Mouse (Mus musculus): ENCODE results near the gene Serpinb2. TPM values are rescaled to one million over a fixed set of nuclear protein-coding genes. Genes with fewer than 3 reads are reported as not detected.

Serpinb2 gene
- polyA plus RNA-seq, 1 experiment from 2014 or later = 0.22 TPM

DNA sequence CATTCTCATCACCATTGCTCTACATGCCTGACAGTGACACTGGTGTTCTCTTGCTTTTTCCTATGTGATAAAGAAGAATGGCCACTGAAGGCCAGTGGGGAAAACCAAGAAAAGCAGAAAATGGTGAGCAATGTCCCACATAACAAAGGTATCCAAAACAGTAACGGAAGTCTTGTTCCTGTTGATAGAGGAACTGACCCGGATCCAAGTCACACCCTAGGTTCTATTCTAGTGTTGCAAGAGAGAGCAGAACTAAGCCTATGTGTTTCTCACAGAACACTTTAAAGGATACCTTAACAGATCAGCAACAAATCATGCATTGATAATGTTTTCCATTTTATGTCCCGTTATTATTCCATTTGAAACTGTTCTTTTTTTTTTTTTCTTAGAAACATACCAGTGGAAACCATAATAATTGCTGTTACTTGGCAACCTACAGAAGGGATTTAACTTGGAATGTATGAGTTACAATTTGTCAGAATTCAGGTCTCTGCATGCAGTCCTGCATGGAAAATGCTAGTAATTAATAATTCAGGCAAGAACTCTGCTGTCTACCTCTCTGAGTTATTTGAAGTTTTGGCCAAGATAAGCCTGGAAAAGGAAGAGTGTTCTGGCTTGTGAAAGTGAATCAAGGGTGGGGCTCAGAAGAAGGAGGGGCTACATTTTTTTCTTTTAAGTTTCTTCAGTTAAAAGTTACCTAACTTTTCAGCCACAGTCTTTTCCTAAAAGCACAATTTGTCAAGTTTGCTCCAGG lies 17.3 kb downstream of the Serpinb2 start:
- DNase-seq (ENCODE audit: low spot score) = no peak
- peaks cover 2% of the 10 kb centered on the region; the same call in 1 of the 2 replicates for H3K4me1 ChIP-seq (replicated peaks)
- no peak overlapping the region for H3K27ac ChIP-seq
- no peaks in the 10 kb centered on the region for H3K36me3 ChIP-seq
- 75% methylated on average over 3 of the region's 3 CpGs for WGBS
- no peaks in the 10 kb centered on the region for H3K27me3 ChIP-seq (ENCODE audit: insufficient read depth, poor library complexity, severe bottlenecking)
- H3K9me3 ChIP-seq = no peaks in the 10 kb centered on the region
- H3K4me3 ChIP-seq = no peak overlapping the region

DNA sequence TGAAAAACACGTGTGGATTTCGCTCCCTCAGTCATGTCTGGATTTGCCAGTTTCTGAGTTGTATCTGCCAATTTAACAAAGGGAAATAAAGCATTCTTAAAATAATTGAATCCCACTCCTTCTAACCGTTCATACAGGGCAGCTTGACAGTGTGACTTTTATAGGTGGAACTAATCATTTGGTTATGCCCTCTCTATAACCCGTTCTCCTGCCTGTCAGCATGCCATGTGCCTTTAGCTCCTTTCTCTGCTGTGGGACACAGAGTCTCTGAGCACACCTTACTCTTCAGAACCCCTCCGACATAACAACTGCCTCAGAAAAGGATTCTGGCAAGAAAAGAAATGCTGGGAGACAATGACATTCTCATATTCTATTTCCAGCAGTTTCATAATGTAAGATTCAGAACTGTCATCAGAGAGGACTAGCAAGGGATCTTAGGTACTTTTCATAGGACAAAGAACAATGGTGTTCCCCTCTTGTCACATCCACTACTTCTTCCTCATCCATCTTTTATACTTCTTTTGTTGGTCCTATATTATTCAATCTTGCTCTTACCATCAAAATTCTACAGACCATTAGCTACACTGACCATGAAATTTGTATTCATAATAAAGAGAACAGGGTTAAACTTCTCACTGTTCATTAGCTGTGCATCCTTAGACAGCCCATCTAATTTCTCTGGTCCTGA lies 18.3 kb downstream of the Serpinb2 start:
- DNase-seq (ENCODE audit: low spot score) = no peak
- Histone ChIP-seq H3K4me1 (replicated peaks) (peaks cover 2% of the 10 kb centered on the region; the same call in 1 of the 2 replicates), H3K27me3 (ENCODE audit: insufficient read depth, poor library complexity, severe bottlenecking) (no peaks in the 10 kb centered on the region), H3K27ac (no peak overlapping the region), H3K36me3 (no peaks in the 10 kb centered on the region), H3K9me3 (no peaks in the 10 kb centered on the region), H3K4me3 (no peak overlapping the region)
- 41% methylated on average over 5 of the region's 5 CpGs for whole genome bisulfite sequencing

DNA sequence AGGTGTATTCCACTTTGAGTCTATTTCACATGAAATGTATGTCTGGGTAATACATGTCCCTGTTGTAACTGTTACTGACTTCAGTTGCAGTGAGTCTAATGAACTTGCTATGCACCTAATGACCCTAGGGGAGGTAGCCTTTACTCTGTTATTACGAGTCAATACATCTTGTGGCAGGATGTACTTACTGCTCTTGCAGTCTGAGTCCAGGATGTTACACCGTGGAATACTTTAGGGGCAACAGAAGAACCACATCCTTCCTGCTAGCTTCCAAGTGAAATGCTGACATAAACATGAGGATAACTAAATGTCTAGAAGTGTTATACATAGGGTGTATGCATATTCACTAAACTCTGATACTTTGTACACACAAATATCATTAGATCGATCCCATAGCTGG lies 22.5 kb downstream of the Serpinb2 start:
- H3K27ac ChIP-seq = no peak overlapping the region
- no peaks in the 10 kb centered on the region for H3K27me3 ChIP-seq (ENCODE audit: insufficient read depth, poor library complexity, severe bottlenecking)
- H3K9me3 ChIP-seq = no peaks in the 10 kb centered on the region
- no peak for DNase-seq (ENCODE audit: low spot score)
- 90% methylated on average over 3 of the region's 3 CpGs for WGBS
- no peaks in the 10 kb centered on the region for H3K36me3 ChIP-seq
- H3K4me1 ChIP-seq (replicated peaks) = peaks cover under 1% of the 10 kb centered on the region; the same call in 1 of the 2 replicates
- H3K4me3 ChIP-seq = no peak overlapping the region

DNA sequence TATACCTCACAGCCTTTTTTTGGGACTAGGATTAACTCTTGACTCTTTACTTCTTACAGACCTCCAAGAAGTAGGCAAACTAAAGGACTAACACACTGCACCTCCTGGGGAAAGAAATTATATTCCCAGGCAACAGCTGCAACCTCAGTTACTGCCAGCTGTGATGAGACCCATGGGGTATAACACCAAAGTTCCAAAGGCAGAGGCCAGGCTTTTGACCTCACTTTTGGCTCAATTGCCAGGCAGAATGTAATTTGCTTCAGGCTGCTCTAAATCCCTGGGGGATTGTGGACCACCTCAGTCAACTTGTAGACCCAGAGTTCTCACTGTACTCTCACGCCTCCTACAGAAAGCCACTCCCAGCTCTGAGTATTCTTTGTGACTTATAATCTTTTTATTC lies 26.2 kb downstream of the Serpinb2 start:
- H3K27ac ChIP-seq = no peak overlapping the region
- 67% methylated on average over 1 of the region's 1 CpGs for WGBS
- no peaks in the 10 kb centered on the region for H3K4me1 ChIP-seq (replicated peaks)
- no peak overlapping the region for H3K4me3 ChIP-seq
- no peaks in the 10 kb centered on the region for H3K9me3 ChIP-seq
- H3K27me3 ChIP-seq (ENCODE audit: insufficient read depth, poor library complexity, severe bottlenecking) = no peaks in the 10 kb centered on the region
- no peak for DNase-seq (ENCODE audit: low spot score)
- no peaks in the 10 kb centered on the region for H3K36me3 ChIP-seq

DNA sequence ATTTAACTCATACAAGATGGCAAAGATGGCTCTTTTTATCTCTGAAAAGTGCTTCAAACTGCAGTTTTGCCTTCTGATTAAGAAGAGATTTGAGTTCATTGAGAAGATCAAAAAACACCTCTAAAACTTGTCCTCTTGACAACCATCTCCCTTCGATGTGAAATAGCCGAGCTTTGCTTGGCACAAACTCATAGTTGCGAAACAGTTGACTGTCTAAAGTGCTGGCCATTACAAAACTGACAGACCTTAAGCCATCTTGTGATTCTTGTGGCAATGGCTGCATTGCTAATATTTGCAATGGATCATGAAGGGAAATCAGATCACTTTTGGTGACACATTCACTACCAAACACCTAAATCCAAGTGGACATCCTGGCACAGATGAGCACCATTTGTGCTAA lies 48.3 kb downstream of the Serpinb2 start:
- no peak for DNase-seq (ENCODE audit: low spot score)
- Histone ChIP-seq H3K4me1 (replicated peaks) (no peaks in the 10 kb centered on the region), H3K27me3 (ENCODE audit: insufficient read depth, poor library complexity, severe bottlenecking) (no peaks in the 10 kb centered on the region), H3K9me3 (no peaks in the 10 kb centered on the region), H3K27ac (no peak overlapping the region), H3K36me3 (no peaks in the 10 kb centered on the region), H3K4me3 (no peak overlapping the region)
- 92% methylated on average over 3 of the region's 3 CpGs for WGBS

DNA sequence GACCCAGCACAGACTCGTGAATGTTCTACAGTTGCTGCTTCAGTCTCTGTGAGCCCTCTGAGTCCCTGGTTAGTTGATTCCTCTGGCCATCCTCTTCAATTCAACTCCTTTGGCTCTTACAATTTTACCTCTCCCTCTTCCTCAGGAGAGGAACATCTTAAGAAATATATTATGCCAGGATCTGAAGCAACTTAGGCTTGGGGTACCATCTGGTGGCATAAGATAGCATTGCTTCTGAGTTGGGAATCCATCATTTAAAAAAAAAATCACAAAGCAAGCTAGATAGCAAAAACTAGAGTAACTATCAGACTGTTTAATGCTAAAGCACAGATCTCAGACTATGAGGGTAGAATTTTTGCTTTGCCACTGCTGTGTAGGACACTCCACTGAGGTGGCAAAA lies 50.9 kb downstream of the Serpinb2 start:
- Histone ChIP-seq H3K27ac (no peak overlapping the region), H3K27me3 (ENCODE audit: insufficient read depth, poor library complexity, severe bottlenecking) (no peaks in the 10 kb centered on the region), H3K4me1 (replicated peaks) (no peaks in the 10 kb centered on the region), H3K36me3 (no peaks in the 10 kb centered on the region), H3K4me3 (no peak overlapping the region), H3K9me3 (no peaks in the 10 kb centered on the region)
- DNase-seq (ENCODE audit: low spot score) = no peak
- 89% methylated on average over 1 of the region's 1 CpGs for WGBS

DNA sequence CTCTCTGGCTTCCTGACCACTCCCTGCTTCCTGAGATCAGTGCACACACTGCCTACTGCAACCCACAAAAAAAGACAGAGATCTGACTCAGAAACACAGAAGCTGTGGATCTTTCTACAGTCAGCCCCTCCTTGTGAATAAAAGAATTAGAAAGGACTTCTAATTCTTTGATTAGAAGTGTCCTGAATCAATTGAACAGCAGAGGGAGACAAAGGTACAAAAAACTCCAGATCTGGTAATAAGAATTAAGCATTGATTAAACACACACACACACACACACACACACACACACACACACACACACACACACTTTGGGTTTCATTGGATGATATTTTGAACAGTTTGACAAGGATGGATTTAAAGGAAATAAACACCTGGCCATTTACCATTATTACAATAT lies 54.4 kb downstream of the Serpinb2 start:
- H3K4me1 ChIP-seq (replicated peaks) = no peaks in the 10 kb centered on the region
- H3K36me3 ChIP-seq = no peaks in the 10 kb centered on the region
- DNase-seq (ENCODE audit: low spot score) = no peak
- H3K9me3 ChIP-seq = no peaks in the 10 kb centered on the region
- H3K4me3 ChIP-seq = no peak overlapping the region
- 0 out of 2 replicates have a peak overlapping the region, but pooled peaks have one; percentile 16 for H3K27ac ChIP-seq
- no peaks in the 10 kb centered on the region for H3K27me3 ChIP-seq (ENCODE audit: insufficient read depth, poor library complexity, severe bottlenecking)

DNA sequence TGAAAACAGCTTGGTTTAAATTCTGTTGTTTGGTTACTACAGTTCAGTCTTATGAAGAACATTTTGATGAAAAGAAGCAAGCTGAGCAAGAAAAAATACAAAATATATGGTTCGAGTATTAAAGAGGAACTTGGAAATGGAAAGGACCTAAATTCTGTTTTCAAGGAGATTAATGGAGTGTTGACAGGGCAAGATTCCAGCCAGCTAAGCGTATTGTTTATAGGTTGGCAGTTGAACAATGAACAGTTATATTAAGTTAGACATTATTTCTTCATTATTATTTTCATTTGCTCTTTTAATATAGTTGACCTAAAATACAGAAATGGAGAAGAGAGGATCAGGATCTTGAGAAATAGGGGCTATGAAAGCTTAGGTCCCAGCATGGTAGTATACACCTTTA lies 64.9 kb downstream of the Serpinb2 start:
- Histone ChIP-seq H3K4me1 (replicated peaks) (no peaks in the 10 kb centered on the region), H3K27ac (no peak overlapping the region), H3K4me3 (no peak overlapping the region), H3K36me3 (no peaks in the 10 kb centered on the region), H3K27me3 (ENCODE audit: insufficient read depth, poor library complexity, severe bottlenecking) (no peaks in the 10 kb centered on the region), H3K9me3 (no peaks in the 10 kb centered on the region)
- WGBS = 88% methylated on average over 2 of the region's 2 CpGs
- DNase-seq (ENCODE audit: low spot score) = no peak

DNA sequence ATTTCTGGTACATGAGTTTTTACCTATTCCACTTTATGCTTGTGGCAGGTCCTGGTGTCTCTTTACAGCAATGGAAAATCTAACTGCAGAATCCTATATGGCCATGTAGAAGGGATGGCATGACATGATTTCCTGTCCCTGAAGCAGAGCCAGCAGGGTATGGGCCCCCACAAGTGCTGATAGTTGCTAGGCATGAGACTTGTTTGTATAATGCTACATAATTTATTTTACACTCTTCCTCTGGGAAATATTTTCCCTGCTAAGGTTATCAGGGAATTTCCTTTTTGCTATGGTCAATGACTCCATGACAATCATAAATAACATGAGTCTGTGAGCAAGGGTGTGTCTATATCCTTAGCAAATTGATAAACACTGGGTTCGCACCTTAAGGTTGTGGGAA lies 66.3 kb downstream of the Serpinb2 start:
- 91% methylated on average over 1 of the region's 1 CpGs for WGBS
- DNase-seq (ENCODE audit: low spot score) = no peak
- H3K27ac ChIP-seq = no peak overlapping the region
- no peaks in the 10 kb centered on the region for H3K9me3 ChIP-seq
- H3K27me3 ChIP-seq (ENCODE audit: insufficient read depth, poor library complexity, severe bottlenecking) = no peaks in the 10 kb centered on the region
- H3K4me1 ChIP-seq (replicated peaks) = no peaks in the 10 kb centered on the region
- H3K36me3 ChIP-seq = no peaks in the 10 kb centered on the region
- no peak overlapping the region for H3K4me3 ChIP-seq

DNA sequence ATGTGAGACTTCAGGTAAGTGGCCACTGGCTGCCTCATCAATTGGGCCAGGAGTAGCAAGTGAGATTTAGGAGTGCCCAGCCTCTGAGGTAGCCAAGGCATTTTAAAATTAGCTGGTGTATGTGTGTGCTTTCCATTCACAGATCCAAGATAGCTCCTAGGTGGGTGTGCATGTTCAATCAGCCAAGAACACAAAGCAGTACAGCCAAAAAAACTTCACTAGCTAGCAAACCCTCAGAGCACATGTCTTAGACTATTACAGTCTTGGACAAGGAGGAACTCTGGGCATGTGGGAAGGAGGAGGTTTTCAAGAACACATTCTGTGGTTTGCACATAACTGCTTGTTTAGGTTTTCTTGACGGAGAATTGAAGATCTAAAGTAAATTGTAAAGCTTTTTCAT lies 70.0 kb downstream of the Serpinb2 start:
- Histone ChIP-seq H3K4me3 (no peak overlapping the region), H3K27me3 (ENCODE audit: insufficient read depth, poor library complexity, severe bottlenecking) (no peaks in the 10 kb centered on the region), H3K4me1 (replicated peaks) (no peaks in the 10 kb centered on the region), H3K27ac (no peak overlapping the region), H3K36me3 (no peaks in the 10 kb centered on the region), H3K9me3 (no peaks in the 10 kb centered on the region)
- no peak for DNase-seq (ENCODE audit: low spot score)
- 87% methylated on average over 1 of the region's 1 CpGs for WGBS

DNA sequence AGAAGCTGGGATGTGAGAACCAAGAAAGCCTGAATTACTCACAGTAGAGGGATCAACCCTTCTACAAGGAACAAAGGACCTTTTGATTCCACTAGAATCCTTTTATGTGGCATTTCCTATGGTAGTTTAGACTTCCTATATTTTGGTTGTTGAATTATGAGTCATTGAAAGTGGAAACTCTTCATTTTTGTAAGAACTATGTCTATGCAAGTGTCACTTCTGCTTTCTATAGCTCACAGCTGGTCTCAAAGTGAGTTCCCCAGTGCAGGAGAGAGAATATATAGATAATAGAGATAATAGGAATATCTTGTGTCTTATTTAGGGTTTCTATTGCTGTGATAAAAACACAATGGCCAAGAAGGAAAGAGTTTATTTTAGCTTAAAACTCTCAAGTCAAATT lies 71.7 kb downstream of the Serpinb2 start:
- Histone ChIP-seq H3K4me1 (replicated peaks) (no peaks in the 10 kb centered on the region), H3K27me3 (ENCODE audit: insufficient read depth, poor library complexity, severe bottlenecking) (no peaks in the 10 kb centered on the region), H3K9me3 (no peaks in the 10 kb centered on the region), H3K27ac (no peak overlapping the region), H3K4me3 (no peak overlapping the region), H3K36me3 (no peaks in the 10 kb centered on the region)
- no peak for DNase-seq (ENCODE audit: low spot score)

DNA sequence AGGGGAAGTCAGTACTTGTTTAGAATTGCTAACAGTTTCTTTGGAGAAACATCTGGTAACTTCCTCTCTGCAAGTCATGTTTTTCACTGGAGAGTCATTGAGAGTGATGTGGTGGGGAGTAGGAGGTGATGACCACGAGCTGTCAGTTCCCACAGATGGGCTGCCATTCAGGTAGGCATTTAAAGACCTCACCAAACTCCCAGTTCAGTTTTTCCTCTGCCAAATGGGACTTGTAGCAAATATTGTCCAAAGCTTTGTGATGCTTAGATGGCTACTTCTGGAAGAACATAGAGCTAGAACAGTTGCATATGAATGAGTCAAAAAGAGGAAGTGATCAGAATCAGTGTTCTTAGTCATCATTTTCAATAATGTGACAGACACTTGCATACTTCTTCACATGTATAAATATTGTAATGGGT lies 72.7 kb downstream of the Serpinb2 start:
- no peaks in the 10 kb centered on the region for H3K36me3 ChIP-seq
- no peak for DNase-seq (ENCODE audit: low spot score)
- 44% methylated on average over 1 of the region's 1 CpGs for WGBS
- no peaks in the 10 kb centered on the region for H3K27me3 ChIP-seq (ENCODE audit: insufficient read depth, poor library complexity, severe bottlenecking)
- no peaks in the 10 kb centered on the region for H3K9me3 ChIP-seq
- no peak overlapping the region for H3K27ac ChIP-seq
- no peak overlapping the region for H3K4me3 ChIP-seq
- H3K4me1 ChIP-seq (replicated peaks) = no peaks in the 10 kb centered on the region

DNA sequence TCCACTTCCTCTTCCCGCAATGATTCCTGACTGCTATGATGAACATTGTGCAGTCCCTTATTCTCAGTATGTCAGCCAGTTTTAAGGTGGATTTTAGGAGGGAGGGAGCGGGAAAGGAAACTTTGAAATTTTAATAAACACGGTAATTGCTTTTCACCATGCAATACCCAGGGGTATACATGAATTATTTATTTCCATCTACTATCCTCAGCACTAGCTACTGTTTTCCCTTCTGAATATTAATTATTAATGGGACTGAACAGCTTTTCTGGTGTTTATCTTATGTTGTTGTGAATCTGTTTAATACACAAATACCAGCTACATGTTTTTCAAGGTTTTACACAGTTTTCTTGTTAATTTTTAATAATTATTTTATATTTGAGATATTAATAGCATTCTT lies 73.7 kb downstream of the Serpinb2 start:
- 79% methylated on average over 3 of the region's 3 CpGs for WGBS
- Histone ChIP-seq H3K27me3 (ENCODE audit: insufficient read depth, poor library complexity, severe bottlenecking) (no peaks in the 10 kb centered on the region), H3K27ac (no peak overlapping the region), H3K9me3 (no peaks in the 10 kb centered on the region), H3K4me1 (replicated peaks) (peaks cover 4% of the 10 kb centered on the region; the same call in 1 of the 2 replicates), H3K36me3 (no peaks in the 10 kb centered on the region), H3K4me3 (no peak overlapping the region)
- DNase-seq (ENCODE audit: low spot score) = no peak

Data from hindbrain, embryonic 10.5 days (tissue).